Mouse (Mus musculus) embryonic facial prominence, embryonic 13.5 days (tissue): ENCODE data around the gene Vgll4. TPM values are rescaled to one million over a fixed set of nuclear protein-coding genes. Genes with fewer than 3 reads are reported as not detected.

Experiments
- ATAC-seq: fragments of 200-750 bp; cut with Nextera tagmentation; 2 replicates; pipeline ENCODE4 v1.8.0; 2017; ENCODE audit warnings: low read depth; ENCODE audit not compliant: insufficient number of reproducible peaks, insufficient read depth, low FRiP score, low TSS enrichment
- H3K27ac ChIP-seq: fragments of 300-500 bp; sonication (generic); 2 replicates; pipeline ENCODE4 v1.5.1; 2015; ENCODE audit warnings: moderate library complexity, mild to moderate bottlenecking, inconsistent platforms
- H3K27me3 ChIP-seq: fragments of 300-500 bp; sonication (generic); 2 replicates; pipeline ENCODE4 v1.6.1; 2015; ENCODE audit warnings: mild to moderate bottlenecking, inconsistent platforms
- H3K36me3 ChIP-seq: fragments of 300-500 bp; sonication (generic); 2 replicates; pipeline ENCODE4 v1.6.1; 2015; ENCODE audit warnings: mild to moderate bottlenecking, inconsistent platforms
- H3K4me1 ChIP-seq: fragments of 300-500 bp; sonication (generic); 2 replicates; pipeline ENCODE4 v1.6.1; 2015; ENCODE audit warnings: inconsistent platforms
- H3K4me2 ChIP-seq: fragments of 300-500 bp; sonication (generic); 2 replicates; pipeline ENCODE4 v1.6.1; 2015; ENCODE audit warnings: moderate library complexity, mild to moderate bottlenecking, inconsistent platforms
- H3K4me3 ChIP-seq: fragments of 300-500 bp; sonication (generic); 2 replicates; pipeline ENCODE4 v1.5.1; 2015; ENCODE audit warnings: mild to moderate bottlenecking, inconsistent platforms
- H3K9ac ChIP-seq: fragments of 300-500 bp; sonication (generic); 2 replicates; pipeline ENCODE4 v1.6.1; 2015; ENCODE audit warnings: mild to moderate bottlenecking, inconsistent platforms
- H3K9me3 ChIP-seq: fragments of 300-500 bp; sonication (generic); 2 replicates; pipeline ENCODE4 v1.6.1; 2016; ENCODE audit warnings: inconsistent platforms
- WGBS: fragments of 180-500 bp; shearing (Covaris S2); methylation state at CpG from one replicate; pipeline ENCODE4 v1.1.7; 2015; ENCODE audit warnings: mixed read lengths; 5-methylcytosine and 5-hydroxymethylcytosine counted together
- polyA plus RNA-seq: library from polyadenylated mRNA; unstranded; fragments of >200 nt; fragmentation: Nextera tagmentation; extraction: Ambion mirVana; gene quantifications from 2 replicates; pipeline ENCODE4 v1.2.1, GENCODE M21; 2015

The Vgll4 gene
- polyA plus RNA-seq, 1 experiment from 2014 or later, result 148 TPM

GRCm38 (mm10) chr6:114862046-114862445 is 107.7 kb downstream of the Vgll4 start:
- no peak overlapping the region for H3K9ac ChIP-seq
- H3K9me3 ChIP-seq, result no peaks in the 10 kb centered on the region
- 84% methylated on average over 9 of the region's 9 CpGs for WGBS
- ATAC-seq, result no peak
- no peak overlapping the region for H3K4me3 ChIP-seq
- H3K27ac ChIP-seq, result no peak overlapping the region
- peaks cover 35% of the 10 kb centered on the region for H3K4me1 ChIP-seq
- H3K36me3 ChIP-seq, result peaks cover 65% of the 10 kb centered on the region
- no peak overlapping the region for H3K4me2 ChIP-seq
- H3K27me3 ChIP-seq, result no peaks in the 10 kb centered on the region

- peaks cover 65% of the 10 kb centered on the region for H3K36me3 ChIP-seq
- WGBS, result 83% methylated on average over 9 of the region's 9 CpGs
Observed at GRCm38 (mm10) chr6:114861591-114861990, 108.2 kb downstream of the Vgll4 start.

GRCm38 (mm10) chr6:114860677-114861568 is 108.9 kb downstream of the Vgll4 start:
- H3K27me3 ChIP-seq, result no peaks in the 10 kb centered on the region
- ATAC-seq, result no peak
- H3K4me2 ChIP-seq, result no peak overlapping the region
- H3K4me3 ChIP-seq, result no peak overlapping the region
- 79% methylated on average over 14 of the region's 14 CpGs for WGBS
- no peak overlapping the region for H3K9ac ChIP-seq
- H3K9me3 ChIP-seq, result no peaks in the 10 kb centered on the region
- H3K27ac ChIP-seq, result peak overlapping the region; percentile 28
- peaks cover 65% of the 10 kb centered on the region for H3K36me3 ChIP-seq
- peaks cover 29% of the 10 kb centered on the region for H3K4me1 ChIP-seq

More at GRCm38 (mm10) chr6:114861591-114861990, 108.2 kb downstream of the Vgll4 start:
- ATAC-seq, result no peak
- no peaks in the 10 kb centered on the region for H3K9me3 ChIP-seq
- peak overlapping the region; percentile 28 for H3K27ac ChIP-seq
- peaks cover 34% of the 10 kb centered on the region for H3K4me1 ChIP-seq
- no peak overlapping the region for H3K4me3 ChIP-seq
- H3K27me3 ChIP-seq, result no peaks in the 10 kb centered on the region
- no peak overlapping the region for H3K4me2 ChIP-seq
- no peak overlapping the region for H3K9ac ChIP-seq

GRCm38 (mm10) chr6:114858722-114859053 is 111.1 kb downstream of the Vgll4 start:
- 81% methylated on average over 4 of the region's 4 CpGs for WGBS

GRCm38 (mm10) chr6:114857996-114858721 is 111.6 kb downstream of the Vgll4 start:
- no peaks in the 10 kb centered on the region for H3K27me3 ChIP-seq
- no peak overlapping the region for H3K4me3 ChIP-seq
- H3K4me2 ChIP-seq, result no peak overlapping the region
- H3K36me3 ChIP-seq, result peaks cover 52% of the 10 kb centered on the region
- 0 out of 2 replicates have a peak overlapping the region, but pooled peaks have one; percentile 11 for H3K9ac ChIP-seq
- H3K4me1 ChIP-seq, result peaks cover 48% of the 10 kb centered on the region
- no peaks in the 10 kb centered on the region for H3K9me3 ChIP-seq
- 84% methylated on average over 3 of the region's 3 CpGs for WGBS
- no peak for ATAC-seq
- H3K27ac ChIP-seq, result no peak overlapping the region; the same call in 1 of the 2 replicates

More at GRCm38 (mm10) chr6:114858722-114859053, 111.1 kb downstream of the Vgll4 start:
- Histone ChIP-seq H3K4me1 (peaks cover 43% of the 10 kb centered on the region), H3K4me3 (no peak overlapping the region), H3K4me2 (no peak overlapping the region), H3K9ac (no peak overlapping the region), H3K27ac (no peak overlapping the region; the same call in 1 of the 2 replicates), H3K9me3 (no peaks in the 10 kb centered on the region), H3K27me3 (no peaks in the 10 kb centered on the region), H3K36me3 (peaks cover 56% of the 10 kb centered on the region)
- no peak for ATAC-seq

GRCm38 (mm10) chr6:114856501-114856900 is 113.3 kb downstream of the Vgll4 start:
- H3K4me3 ChIP-seq, result no peak overlapping the region
- peak overlapping the region; percentile 73; the same call in 1 of the 2 replicates for H3K27ac ChIP-seq
- no peaks in the 10 kb centered on the region for H3K27me3 ChIP-seq
- H3K4me2 ChIP-seq, result no peak overlapping the region
- ATAC-seq, result no peak
- WGBS, result 86% methylated on average over 4 of the region's 4 CpGs
- no peaks in the 10 kb centered on the region for H3K9me3 ChIP-seq
- H3K4me1 ChIP-seq, result peaks cover 65% of the 10 kb centered on the region
- H3K36me3 ChIP-seq, result peaks cover 36% of the 10 kb centered on the region
- H3K9ac ChIP-seq, result no peak overlapping the region

- no peak for ATAC-seq
- Histone ChIP-seq H3K27me3 (no peaks in the 10 kb centered on the region), H3K36me3 (peaks cover 27% of the 10 kb centered on the region), H3K9ac (no peak overlapping the region), H3K4me2 (no peak overlapping the region), H3K27ac (peak overlapping the region; percentile 73), H3K9me3 (no peaks in the 10 kb centered on the region), H3K4me3 (no peak overlapping the region), H3K4me1 (peaks cover 71% of the 10 kb centered on the region)
- WGBS, result 63% methylated on average over 3 of the region's 3 CpGs
Observed at GRCm38 (mm10) chr6:114855644-114856043, 114.2 kb downstream of the Vgll4 start.

GRCm38 (mm10) chr6:114854368-114854767 is 115.4 kb downstream of the Vgll4 start:
- peaks cover 75% of the 10 kb centered on the region for H3K4me1 ChIP-seq
- no peak overlapping the region for H3K4me3 ChIP-seq
- no peak overlapping the region; the same call in 1 of the 2 replicates for H3K9ac ChIP-seq
- H3K4me2 ChIP-seq, result no peak overlapping the region
- 29% methylated on average over 2 of the region's 2 CpGs for WGBS
- H3K9me3 ChIP-seq, result no peaks in the 10 kb centered on the region
- peaks cover 18% of the 10 kb centered on the region for H3K36me3 ChIP-seq
- ATAC-seq, result no peak
- H3K27me3 ChIP-seq, result no peaks in the 10 kb centered on the region
- 0 out of 2 replicates have a peak overlapping the region, but pooled peaks have one; percentile 73 for H3K27ac ChIP-seq

GRCm38 (mm10) chr6:114852739-114853138 is 117.1 kb downstream of the Vgll4 start:
- no peak for ATAC-seq
- H3K36me3 ChIP-seq, result peaks cover 1% of the 10 kb centered on the region; the same call in 1 of the 2 replicates
- H3K9ac ChIP-seq, result no peak overlapping the region
- 24% methylated on average over 3 of the region's 3 CpGs for WGBS
- H3K27me3 ChIP-seq, result no peaks in the 10 kb centered on the region
- H3K4me2 ChIP-seq, result no peak overlapping the region
- no peaks in the 10 kb centered on the region for H3K9me3 ChIP-seq
- peaks cover 82% of the 10 kb centered on the region for H3K4me1 ChIP-seq
- no peak overlapping the region for H3K27ac ChIP-seq
- H3K4me3 ChIP-seq, result no peak overlapping the region

- WGBS, result 40% methylated on average over 7 of the region's 7 CpGs
- H3K4me1 ChIP-seq, result peaks cover 79% of the 10 kb centered on the region
- no peaks in the 10 kb centered on the region for H3K36me3 ChIP-seq
- H3K27ac ChIP-seq, result no peak overlapping the region
- no peak overlapping the region for H3K4me3 ChIP-seq
- no peaks in the 10 kb centered on the region for H3K9me3 ChIP-seq
- ATAC-seq, result no peak
- H3K9ac ChIP-seq, result peak overlapping the region; percentile 27; the same call in 1 of the 2 replicates
- no peak overlapping the region for H3K4me2 ChIP-seq
- no peaks in the 10 kb centered on the region for H3K27me3 ChIP-seq
Observed at GRCm38 (mm10) chr6:114851688-114852087, 118.1 kb downstream of the Vgll4 start.

- H3K36me3 ChIP-seq, result no peaks in the 10 kb centered on the region
- peaks cover 78% of the 10 kb centered on the region for H3K4me1 ChIP-seq
- no peaks in the 10 kb centered on the region for H3K9me3 ChIP-seq
- no peak overlapping the region for H3K4me2 ChIP-seq
- H3K27ac ChIP-seq, result no peak overlapping the region
- no peak overlapping the region for H3K9ac ChIP-seq
- ATAC-seq, result no peak
- WGBS, result 88% methylated on average over 8 of the region's 8 CpGs
- no peaks in the 10 kb centered on the region for H3K27me3 ChIP-seq
- no peak overlapping the region for H3K4me3 ChIP-seq
Observed at GRCm38 (mm10) chr6:114849787-114850186, 120.0 kb downstream of the Vgll4 start.
